Mouse (Mus musculus): ENCODE data around the gene 2900026A02Rik.

The 2900026A02Rik gene

DNA sequence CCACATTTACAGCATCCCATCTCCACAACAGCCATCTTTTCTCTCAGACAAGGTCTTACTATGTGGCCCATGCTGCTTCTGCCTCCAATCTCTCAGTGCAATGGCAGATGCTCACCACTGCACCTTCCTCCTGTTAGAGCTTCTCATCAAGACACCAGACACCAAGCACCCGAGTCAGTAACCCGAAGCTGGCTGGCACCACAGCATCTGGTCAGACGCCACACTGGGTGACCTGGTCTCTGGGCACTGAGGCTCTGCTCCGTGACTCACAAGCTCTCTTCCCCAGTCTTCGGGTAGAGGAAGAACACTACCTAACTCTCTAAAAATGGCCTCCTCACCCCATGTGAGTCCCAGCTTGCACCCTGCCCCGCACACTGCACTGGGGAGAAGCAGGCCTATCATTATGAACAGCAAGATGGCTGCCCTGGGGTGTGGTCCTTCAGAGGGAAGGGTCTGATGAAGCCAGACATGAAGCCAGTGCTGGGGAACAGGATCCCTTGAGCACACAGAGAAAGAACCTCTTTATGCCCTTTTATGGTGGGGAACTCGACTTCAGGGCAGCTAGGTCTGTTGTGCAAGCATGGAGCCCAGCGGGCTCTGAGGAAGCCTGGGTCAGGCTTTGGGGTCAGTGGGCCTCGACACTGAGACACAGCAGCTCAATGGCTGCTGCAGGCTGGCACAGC lies 70.0 kb downstream of the 2900026A02Rik start:
- no peak for DNase-seq (ENCODE audit: low spot score in 2 of 2)

DNA sequence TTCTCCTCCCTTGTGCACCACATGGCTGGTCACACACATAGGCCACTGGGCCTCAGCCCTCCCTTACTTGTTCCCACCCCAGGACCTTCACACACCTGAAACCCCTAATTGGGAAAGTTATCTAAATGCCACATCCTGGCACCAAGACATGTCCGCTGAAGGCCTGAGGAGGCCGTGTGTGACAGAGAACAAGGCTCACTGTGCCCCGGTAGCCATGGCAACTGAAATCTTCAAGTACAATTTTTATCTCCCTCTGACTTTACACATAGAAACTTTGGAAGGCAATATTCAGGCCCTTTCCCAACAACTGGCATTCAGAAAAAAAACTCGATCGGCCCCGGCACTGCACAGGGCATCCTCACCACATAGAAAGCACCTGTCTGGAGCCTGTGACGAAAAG lies 72.0 kb downstream of the 2900026A02Rik start:
- no peak for DNase-seq (ENCODE audit: low spot score in 2 of 2)

DNA sequence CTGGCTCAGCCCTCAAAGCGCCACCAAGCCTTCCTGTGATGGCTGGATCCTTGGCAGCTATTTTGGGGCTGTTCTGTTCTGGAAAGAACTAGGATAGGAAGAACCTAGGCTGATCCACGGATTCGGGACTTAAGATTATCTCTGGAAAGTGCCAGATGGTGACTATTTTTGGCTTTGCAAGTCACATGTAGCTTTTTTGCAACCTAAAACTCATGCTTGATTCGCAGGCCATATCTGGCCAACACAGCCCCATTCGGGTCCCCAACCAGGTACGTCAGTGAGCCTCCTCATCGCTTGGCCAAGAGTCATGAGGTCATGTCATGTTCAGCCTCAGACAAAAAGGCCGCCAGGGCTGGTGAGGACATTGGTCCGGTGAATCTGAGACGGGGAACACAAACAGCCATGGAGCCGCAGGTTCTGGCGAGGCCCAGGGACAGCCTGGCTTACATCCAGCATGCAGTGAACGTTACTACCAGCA lies 73.0 kb downstream of the 2900026A02Rik start:
- DNase-seq (ENCODE audit: low spot score in 2 of 2), result peak in 1 of 2 experiments; percentile 42

DNA sequence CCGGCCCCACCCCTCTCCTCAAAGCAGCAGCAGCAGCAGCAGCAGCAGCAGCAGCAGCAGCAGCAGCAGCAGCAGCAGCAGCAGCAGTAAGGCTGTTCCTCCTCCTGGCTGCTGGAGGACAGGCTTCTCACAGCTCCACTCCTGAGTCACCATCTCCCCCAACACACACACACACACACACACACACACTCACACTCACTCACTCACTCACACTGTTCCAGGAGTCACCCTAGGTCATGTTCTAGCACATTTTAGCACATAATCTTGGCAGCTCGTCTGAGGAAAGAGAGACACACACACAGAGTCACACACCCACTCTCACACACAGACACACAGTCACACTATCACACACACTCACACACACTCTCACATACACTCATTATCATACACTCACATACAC lies 74.4 kb downstream of the 2900026A02Rik start:
- no peak for DNase-seq (ENCODE audit: low spot score in 2 of 2)

DNA sequence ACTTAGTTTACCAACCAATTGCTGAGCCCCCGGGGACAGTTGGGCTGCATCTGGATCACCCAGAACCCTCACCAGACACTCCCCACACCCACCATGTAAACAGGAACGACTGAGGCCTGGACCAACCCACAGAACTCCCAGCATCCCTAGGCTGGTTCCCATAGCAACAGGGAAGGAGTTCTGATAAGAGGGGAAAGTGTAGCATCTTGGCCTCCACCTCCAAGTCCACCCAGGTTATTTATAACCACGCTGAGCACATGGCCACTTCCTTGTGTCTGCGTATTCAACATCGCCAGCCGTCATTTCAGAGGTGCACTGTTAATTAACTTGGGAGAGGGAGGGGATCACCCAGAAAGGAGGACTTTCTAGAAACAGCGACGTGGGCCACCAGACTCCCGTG lies 75.9 kb downstream of the 2900026A02Rik start:
- no peak for DNase-seq (ENCODE audit: low spot score in 2 of 2)

DNA sequence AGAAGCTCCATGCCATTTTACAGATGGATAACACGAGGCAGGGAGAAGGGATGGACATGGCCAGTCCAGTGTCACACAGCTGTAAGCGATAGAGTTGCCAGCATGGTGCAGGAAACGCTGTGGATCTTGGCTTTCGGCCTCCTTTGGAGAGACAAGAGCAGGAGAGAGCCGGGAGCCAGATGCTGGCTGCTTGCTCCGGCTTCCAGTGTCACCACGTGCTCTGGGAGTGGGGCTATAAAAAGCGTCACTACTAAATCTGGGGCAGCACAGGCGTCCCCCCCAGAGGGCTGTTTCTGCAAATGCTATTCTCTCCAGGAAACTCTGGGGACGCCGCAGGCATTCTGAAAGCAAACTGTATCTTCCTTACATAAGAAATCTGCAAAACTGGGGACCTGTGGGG lies 78.5 kb downstream of the 2900026A02Rik start:
- DNase-seq (ENCODE audit: low spot score in 2 of 2), result peak; percentile 71 to 85

DNA sequence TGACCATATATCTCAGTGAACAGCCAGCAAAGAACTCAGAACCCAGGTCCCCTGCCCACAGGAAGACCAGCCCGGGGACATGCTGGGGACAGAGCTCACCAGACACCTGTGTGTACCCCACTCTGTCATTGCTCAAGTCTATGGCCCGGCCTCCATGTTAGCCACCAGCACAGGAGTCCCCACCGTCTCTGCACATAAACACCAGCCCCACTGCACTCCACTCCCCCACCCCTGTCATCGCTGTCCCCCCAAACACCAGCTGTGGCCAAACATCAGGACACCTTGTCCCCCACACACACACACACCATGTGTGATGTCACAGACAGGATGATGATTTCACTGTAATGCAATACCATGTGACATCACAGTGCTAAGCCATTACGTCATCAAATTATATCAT lies 79.0 kb downstream of the 2900026A02Rik start:
- no peak for DNase-seq (ENCODE audit: low spot score in 2 of 2)

DNA sequence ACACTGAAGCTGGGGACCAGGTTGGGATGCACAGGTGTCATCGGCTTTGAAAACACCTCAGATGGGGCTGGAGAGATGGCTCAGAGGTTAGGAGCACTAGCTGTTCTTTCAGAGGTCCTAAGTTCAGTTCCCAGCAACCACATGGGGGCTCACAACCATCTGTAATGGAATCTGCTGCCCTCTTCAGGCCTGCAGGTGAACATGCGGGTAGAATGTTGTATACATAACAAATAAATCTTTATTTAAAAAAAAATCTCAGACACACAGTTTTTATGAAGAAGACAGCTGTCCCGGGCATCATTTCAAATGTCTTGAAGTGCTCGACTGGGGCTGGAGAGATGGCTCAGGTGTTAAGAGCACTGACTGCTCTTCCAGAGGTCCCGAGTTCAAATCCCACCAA lies 80.2 kb downstream of the 2900026A02Rik start:
- DNase-seq (ENCODE audit: low spot score in 2 of 2), result no peak

DNA sequence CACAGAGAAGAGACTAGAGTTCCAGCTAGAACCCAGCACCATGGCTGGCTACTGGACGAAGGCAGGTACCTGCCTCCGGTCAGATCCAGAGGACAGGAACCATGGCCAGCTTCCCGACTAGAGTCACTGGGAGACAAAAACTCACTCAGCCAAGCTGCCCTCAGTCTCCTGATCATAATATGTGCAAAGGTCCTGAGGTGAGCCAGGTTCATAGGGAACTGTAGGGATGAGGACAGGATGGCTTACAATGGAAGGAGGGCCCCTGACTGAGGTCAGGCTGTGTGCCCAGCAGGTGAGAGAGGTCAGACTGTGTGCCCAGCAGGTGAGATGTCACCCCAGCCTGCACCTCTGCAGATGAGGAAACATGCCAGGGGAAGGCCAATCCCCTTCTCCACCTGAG lies 81.0 kb downstream of the 2900026A02Rik start:
- DNase-seq (ENCODE audit: low spot score in 2 of 2), result no peak

DNA sequence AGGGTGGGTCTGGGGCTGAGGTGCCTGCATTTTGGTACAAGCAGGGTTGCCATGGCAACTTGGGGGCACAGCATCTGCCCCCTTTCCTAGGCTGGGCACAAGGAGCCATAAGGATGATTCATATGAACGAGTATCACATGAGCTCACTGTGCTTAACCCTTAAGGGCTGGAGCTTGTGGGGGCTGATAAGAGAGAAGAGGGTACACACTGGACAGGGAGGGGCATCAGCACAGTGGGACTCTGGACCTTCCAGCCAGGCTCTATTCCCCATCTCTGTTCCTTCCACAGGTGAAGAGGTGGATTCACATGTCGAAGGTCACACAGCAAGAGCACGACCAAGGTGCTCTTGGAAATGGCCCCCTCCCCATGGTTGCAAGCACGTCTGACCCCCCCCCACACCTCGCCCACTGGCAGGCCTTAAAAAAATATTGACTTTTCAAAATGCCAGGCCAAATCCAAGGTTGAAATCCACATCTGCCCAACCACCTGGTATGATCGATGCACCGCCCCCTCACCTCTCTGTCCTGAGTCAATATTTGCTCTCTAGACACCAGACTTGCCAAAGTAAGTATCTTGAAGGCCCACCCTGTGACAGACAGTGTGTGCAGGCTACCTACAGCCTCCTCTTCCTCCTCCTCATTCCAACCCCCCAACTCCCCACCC lies 81.8 kb downstream of the 2900026A02Rik start:
- no peak for DNase-seq (ENCODE audit: low spot score in 2 of 2)

DNA sequence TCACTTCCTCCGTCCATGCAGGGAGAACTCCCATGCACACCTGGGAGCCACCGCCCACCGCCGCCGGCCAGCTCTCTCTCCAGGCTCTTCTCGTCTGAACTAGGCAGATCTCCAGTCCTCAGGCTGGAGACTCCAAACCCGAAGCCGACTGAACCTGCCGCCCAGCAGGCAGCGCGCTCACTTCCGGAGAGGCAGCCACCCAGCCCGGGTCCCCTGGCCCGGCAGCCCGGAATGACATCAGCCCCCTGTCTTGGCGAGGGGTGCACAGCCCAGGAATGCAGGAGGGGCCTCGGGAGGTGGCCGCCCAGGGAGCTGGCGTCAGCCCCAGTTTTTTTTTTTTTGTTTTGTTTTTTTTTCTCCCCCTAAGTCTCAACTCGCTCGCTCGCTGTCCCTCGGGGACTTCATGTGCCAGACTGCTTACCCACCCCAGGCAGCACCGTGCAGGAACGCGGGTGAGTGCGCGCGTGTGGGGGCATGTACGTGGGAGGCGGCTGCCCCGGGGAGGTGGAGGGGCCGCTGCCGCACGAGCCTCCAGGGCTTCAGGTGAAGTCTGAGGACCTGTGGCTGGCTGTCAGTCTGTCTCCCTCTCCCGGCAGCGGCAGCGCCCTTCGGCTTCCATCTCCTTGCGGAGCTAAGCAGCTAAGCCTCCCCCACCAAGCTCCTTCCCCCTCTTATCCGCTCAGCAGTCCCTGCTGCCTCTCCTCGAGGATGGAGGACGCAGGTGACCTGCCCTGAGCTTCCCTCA lies 82.5 kb downstream of the 2900026A02Rik start:
- no peak for DNase-seq (ENCODE audit: low spot score in 2 of 2)

DNA sequence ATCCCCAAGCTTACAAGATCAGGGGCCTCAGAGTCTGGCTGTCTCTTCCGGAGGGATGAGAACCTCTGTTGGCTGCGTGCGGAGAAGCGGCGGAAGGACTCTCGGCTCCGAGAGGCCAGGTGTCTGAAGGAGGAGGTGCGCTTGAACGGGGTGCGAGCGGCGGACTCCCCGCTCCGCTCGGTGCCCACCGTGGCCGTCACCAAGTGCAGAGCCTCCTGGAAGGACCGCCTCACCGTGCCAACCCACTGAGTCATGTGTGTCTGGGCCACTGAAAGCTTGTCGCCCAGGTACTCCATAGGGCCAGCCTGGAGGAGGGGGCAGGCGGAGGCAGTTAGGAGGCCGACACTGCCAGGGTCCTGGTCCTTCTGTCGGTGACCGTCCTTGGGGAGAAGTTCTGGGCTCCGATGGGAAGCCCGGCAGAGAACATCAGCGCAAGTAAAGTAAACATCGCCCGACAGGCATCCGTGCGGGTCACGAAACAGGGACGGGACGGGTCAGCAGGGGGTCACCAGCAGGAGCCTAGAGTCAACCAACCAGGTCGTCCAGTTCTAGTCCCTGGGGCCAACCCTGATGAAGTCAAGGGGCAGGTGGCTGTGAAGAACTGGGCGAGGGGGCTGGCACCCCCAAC lies 83.2 kb downstream of the 2900026A02Rik start:
- no peak for DNase-seq (ENCODE audit: low spot score in 2 of 2)

DNA sequence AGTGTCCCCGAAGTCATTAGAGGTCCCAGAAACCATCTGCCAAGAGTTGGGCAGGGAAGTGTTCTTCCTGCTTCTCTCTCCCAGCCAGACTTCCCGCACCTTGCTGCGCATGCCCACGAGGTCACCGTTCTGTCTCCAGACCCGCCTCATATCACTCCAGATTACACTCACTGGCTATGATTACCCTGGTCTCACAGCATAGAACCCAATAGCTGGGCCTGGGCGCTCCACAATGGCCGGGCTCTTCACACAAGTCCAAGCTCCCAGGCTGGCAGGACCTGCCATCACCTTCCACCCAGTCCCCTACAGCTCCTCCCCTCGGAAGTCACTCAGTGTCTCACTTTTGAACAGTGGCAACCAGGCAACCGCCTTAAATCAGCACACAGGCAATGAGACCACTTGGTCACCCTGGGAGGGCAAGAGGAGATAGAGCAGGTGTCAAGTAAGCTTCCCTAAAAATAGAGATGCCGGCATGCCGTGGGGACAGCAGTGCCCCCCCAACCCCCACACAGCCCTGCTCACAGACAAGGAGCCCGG lies 84.0 kb downstream of the 2900026A02Rik start:
- DNase-seq (ENCODE audit: low spot score in 2 of 2), result no peak

DNA sequence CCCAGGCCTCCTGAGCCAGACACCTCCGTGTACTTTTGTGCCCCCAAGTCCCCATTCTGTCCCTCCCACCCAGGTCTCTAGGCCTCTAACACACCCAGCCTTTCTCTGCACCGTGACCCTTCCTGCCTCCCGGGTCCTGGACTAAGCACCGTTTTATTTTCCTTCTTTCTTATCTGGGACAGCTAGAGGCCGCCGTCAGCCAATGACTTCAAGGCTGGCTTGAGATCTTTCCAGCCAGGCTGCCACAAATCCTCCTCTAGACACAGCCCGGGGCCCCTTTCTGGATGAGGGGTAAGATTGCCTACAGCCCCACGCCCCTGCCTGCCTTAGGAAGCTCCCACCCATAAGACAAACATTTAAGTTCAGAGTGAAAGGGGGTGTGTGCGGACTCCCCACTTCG lies 85.5 kb downstream of the 2900026A02Rik start:
- no peak for DNase-seq (ENCODE audit: low spot score in 2 of 2)

DNA sequence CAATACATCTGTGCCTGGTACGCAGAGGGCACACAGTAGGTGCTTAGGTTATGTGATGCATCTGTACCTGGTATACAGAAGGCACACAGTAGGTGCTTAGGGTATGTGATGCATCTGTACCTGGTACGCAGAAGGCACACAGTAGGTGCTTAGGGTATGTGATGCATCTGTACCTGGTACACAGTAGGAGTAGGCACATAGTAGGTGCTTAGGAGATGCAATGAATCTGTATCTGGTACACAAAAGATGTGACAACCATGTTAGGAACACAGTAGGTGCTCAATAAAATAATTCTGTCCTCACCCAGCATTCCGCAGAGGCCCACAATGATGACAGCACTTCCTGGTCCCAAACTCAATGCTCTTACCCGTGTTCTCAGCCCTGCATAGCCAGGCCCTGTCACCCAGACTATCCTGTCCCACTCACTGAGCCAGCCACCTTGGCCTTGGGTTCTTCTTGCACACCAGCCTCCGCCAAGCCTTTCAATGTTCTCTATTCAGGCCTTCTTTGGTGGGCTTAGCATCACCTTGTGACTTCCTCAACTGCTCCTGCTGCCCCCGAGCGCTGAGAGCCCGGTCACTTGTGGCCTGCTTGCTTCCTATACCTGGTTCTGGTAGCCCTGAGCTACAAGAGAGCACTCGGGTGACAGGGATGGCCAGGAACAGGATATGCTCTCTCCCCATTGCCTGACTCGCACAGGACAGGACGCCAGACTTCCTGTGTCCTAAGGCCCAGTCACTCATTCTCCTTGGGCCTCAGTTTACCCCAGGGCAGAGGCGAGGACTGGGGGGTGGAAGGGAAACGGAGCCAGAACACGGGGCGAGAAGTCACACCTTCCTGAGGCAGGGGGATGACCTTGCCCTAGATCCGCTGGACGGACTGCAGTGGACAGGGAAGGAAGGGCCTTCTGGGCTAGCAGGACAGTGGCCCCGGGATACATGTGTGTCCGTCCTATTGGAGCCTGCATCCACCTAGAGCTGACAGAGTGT lies 87.0 kb downstream of the 2900026A02Rik start:
- no peak for DNase-seq (ENCODE audit: low spot score in 2 of 2)

DNA sequence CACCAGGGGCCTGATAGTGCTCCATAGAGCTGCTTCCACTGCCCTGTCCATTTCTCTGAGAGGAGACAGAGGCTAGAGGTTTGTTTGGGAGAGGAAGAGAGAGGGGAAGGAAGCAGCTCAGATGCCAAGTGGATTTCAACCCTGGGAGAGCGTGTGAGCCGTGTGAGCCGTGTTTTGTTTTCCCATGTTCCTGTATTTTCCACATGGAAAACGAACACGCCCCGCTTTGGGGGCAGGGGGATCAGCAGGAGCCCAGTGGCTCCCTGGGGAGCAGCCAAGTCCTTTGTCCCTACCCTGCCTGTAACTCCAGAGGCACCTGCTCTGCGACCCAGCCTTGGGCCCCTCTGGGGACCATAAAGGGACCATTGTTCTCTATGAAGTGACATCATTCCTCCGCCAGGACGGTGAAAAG lies 88.0 kb downstream of the 2900026A02Rik start:
- DNase-seq (ENCODE audit: low spot score in 2 of 2), result no peak

DNA sequence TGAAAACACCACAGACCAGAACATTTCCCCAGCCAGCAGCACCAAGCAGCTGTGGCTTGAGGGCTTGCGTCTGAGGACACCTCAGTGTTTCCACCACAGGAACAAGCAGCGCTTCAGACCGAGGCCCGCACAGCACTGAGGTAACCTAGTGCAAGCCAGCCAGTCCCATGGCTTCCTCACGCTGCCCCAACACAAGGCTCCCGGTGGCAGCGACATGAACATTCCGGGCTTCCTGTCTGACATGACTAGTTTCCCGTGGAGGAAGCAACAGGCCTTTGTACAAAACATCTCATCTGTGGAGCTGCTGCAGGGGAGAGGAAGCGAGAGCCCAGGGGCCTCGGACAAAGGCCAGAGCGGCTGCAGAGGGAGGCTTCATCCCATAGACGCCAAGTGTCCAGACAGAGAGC lies 88.4 kb downstream of the 2900026A02Rik start:
- DNase-seq (ENCODE audit: low spot score in 2 of 2), result no peak

DNA sequence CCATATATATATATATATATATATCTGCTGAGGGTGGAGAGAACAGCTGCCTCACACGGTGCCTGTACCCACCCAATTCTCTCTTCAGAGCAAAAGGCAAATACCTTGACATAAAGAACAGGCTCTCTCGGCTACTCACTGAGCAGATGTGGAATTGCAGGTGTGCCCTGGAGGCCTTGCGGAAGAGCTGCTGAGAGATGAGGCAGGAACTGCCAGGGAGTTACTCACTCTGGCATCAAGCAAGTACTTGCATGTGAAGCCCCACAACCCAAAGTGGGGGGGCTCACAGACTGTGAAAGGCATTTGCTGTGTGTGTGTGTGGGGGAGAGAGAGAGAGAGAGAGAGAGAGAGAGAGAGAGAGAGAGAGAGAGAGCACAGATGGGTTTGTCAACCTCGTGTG lies 92.6 kb downstream of the 2900026A02Rik start:
- no peak for DNase-seq (ENCODE audit: low spot score in 2 of 2)

DNA sequence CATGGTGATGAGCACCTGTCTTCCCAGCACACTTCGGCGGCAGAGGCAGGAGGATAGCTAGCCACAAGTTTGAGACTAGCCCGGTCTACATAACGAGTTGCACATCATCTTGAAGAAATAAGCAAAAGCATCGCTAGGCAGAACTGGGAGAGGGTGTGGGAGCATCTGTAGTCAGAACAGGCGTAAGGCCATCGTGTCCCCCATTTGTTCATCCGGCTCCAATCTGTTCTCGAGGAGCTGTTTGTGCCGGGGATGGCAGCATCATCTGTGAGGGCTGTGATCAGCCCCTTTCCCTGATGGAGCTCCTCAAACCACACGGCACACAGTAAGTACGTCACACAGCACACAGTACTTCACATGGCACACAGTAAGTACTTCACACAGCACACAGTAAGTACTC lies 94.6 kb downstream of the 2900026A02Rik start:
- DNase-seq (ENCODE audit: low spot score in 2 of 2), result no peak

DNA sequence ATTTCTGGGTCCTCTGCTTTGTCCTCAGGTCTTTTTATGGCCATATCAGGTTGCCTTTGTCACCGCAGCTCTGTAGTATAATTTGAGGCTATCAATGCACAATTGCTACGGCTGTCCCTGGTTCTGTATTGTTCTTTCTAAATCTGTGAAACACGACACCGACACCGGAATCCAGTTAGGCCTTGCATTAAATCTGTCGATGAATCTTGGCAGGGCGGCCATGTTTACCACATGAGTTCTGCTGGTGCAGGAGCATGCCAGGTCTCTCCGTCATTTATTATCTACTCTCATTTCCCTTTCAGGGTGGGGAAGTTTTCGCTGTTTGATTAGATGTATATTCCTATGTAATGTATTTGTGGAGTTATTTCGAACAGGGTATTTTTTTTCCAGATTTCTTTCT lies 97.3 kb downstream of the 2900026A02Rik start:
- no peak for DNase-seq (ENCODE audit: low spot score in 2 of 2)
